Mouse (Mus musculus): ENCODE data around the gene Tgtp1.
"Not testable (repeated sequence)": the region's sequence is repeated elsewhere in the genome, so short reads cannot be mapped to it uniquely, and the experiment has no call there.

Tgtp1 gene

GRCm38 (mm10) chr11:48994018-48994417 lies at the start of gene Tgtp1:
TSS of gene Tgtp1 (minus strand) at chr11:48994172.
- DNase-seq (ENCODE audit: low read depth): not testable (repeated sequence)

- not testable (repeated sequence) for DNase-seq (ENCODE audit: low read depth)
These were observed 18.1 kb upstream of the Tgtp1 start for GRCm38 (mm10) chr11:49012074-49012473.

DNA sequence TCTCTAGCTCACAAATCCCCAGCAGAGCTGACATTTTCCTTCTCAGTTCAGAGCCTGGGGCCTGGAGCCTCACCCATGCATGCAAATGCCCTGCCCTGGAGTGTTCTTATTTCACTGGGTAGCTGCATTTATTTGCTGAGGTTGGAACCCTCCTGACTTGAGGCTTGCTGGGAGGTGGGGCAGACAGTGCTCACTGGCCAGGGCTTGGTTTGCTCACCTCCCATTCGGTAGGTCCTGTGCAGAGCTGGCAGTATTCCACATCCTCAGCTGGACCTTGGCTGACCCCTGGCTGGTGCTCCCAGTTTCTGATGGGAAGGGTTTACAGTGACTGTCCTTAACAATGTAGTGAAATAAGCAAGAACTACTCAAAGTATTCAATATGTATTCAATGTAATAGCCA lies 12.8 kb upstream of the Tgtp1 start:
- DNase-seq (ENCODE audit: low read depth): not testable (repeated sequence)

DNA sequence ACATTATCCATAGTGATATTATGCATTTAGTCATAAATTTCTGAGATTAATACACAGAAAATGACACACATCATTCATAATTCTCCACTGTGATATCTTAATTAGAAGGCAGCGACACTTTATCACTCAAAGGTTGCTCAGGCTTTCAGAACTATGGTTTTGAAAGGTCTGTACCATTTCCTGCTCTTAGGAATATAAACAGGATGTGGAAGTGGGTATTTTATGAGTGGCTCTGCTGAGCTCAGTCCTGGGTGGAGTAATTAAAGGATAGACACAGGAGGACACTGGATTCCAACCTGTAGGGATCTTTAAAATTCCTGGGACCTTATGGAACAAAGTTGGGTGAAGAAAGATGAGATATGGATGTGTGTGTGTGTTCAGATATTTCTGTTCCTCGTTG lies 12.3 kb upstream of the Tgtp1 start:
- not testable (repeated sequence) for DNase-seq (ENCODE audit: low read depth)

DNA sequence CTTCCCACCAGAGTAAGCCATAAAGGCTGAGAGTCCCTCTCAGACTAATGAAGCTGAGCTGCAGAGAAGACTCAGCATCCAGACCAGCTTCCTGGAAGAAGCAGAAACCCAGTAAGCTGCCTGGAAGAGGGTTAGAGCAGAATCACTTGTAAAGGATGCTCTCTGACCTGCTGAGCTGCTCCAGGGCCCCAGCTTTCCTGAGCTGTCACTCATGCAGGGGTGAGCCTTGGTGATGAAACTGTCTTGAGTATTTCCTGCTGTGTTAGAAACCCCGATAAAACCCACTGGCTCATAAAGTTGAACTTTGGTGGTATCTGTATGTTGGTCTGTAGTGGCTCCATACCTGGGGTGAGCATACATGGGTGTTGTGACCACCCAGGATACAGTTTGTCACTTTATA lies 6.4 kb upstream of the Tgtp1 start:
- DNase-seq (ENCODE audit: low read depth): not testable (repeated sequence)

- not testable (repeated sequence) for DNase-seq (ENCODE audit: low read depth)
These were observed 676 bp downstream of the Tgtp1 start for GRCm38 (mm10) chr11:48993296-48993695.

DNA sequence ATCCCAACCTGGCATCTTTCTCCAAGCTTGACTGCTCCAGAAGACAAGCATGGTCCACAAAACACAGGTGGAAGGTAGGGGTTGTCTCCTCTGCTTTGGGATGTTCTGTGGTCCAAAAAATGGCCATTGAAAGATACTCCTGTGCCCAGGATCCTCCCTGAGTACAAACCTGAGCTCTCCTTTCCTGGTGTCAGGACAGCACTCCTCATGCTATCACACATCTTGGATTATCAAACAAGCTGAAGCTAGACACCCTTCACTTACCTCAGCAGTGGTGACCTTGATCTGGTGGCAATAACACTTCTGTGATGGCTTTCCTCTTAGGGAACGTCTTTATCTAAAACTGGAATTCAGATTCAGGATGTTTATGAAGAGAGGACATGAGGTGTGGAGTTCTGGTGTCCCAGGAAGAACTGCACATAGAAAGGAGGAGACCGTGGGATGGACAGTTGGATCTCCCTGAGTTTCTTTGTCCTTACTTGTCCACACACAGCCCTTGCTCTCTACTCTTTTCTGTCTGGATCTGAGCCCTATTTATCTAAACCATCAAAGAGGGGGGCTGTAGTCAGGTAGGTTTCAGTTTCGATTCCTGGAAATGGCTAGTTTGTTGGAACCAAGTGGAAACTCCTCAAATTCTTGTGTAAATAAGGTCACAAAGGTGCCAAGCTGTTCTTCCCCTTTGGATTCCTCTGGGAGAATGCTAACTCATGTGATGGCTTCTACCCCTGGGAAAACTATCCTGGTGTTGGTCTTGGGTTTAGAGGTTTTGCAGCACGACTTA lies 2.0 kb downstream of the Tgtp1 start, which contains the start of gene Gm12185:
Gm12185 (minus strand) TSS at position 487 of the 781 bp plus-strand sequence.
- not testable (repeated sequence) for DNase-seq (ENCODE audit: low read depth)

DNA sequence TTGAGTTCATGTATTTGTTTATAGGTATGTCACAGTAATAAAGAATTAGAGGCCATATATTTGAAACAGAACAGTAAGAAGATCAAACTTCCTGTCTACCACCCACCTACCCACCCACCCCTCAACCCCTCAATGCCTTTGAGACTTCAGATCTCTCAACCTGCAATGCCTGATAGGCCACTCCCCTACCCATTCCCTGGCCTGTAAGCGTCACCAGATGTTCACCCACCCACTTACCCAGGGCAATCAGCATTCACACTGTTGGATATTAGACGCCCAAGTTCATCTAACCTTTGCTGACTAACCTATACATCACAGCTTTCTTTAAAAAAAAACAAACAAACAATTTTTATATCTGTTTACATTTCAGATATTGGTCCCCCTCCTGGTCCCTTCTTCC lies 4.0 kb downstream of the Tgtp1 start:
- DNase-seq (ENCODE audit: low read depth): not testable (repeated sequence)

GRCm38 (mm10) chr11:48988219-48988618 lies 5.8 kb downstream of the Tgtp1 start:
- not testable (repeated sequence) for DNase-seq (ENCODE audit: low read depth)

- DNase-seq (ENCODE audit: low read depth): not testable (repeated sequence)
These were observed 11.1 kb downstream of the Tgtp1 start for GRCm38 (mm10) chr11:48982848-48983247.

GRCm38 (mm10) chr11:48980052-48980451 lies 13.9 kb downstream of the Tgtp1 start:
- DNase-seq (ENCODE audit: low read depth): not testable (repeated sequence)

GRCm38 (mm10) chr11:48979251-48979650 lies 14.7 kb downstream of the Tgtp1 start, which contains the start of gene 9930111J21Rik1:
TSS of gene 9930111J21Rik1 (minus strand) at chr11:48979398.
- DNase-seq (ENCODE audit: low read depth): not testable (repeated sequence)

DNA sequence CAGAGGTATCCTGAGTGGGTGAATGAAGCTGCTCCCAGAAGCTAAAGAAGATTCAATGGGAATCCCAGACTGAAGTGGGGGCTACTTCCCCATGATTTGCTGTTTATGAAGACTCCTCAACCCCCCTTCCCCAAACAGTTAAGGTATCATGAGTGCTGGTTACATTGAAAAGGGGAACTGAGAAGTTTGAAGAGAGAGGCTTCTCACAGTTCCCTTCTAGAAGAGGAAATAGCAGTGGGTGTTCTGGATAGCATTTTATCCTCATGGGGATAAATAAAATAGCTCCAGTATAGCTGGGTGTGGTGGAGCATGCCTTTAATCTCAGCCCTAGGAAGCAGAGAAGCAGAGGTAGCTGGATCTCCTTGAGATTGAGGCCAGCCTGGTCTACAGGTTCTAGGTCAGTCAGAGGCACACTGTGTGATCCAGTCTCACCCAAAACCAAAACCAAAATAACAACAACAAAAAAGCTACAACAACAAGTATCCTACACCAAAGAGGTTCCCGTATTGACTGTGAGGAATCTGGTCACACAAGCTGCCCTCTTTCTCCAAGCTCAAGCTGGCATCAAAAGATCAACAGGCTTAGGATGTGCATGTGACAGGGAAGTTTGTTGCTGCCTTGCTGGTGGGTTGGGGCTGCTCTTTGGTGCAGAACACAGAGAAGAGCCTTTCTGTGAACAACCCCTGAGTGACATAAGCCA lies 15.6 kb downstream of the Tgtp1 start, which contains the start of gene Olfr56:
Olfr56 (plus strand) TSS at position 650 of the 700 bp plus-strand sequence.
- DNase-seq (ENCODE audit: low read depth): not testable (repeated sequence)

DNA sequence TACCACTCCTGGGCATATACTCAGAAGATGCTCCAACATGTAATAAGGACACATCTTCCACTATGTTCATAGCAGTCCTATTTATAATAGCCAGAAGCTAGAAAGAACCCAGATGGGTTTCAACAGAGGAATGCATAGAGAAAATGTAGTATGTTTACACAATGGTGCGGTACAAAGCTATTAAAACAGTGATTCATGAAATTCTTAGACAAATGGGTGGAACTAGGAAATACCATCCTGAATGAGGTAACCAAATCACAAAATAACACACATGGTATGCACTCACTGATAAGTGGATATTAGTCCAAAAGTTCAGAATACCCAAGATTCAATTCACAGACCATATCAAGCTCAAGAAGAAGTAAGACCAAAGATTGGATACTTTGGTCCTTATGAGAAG lies 19.3 kb downstream of the Tgtp1 start:
- DNase-seq (ENCODE audit: low read depth): not testable (repeated sequence)

DNA sequence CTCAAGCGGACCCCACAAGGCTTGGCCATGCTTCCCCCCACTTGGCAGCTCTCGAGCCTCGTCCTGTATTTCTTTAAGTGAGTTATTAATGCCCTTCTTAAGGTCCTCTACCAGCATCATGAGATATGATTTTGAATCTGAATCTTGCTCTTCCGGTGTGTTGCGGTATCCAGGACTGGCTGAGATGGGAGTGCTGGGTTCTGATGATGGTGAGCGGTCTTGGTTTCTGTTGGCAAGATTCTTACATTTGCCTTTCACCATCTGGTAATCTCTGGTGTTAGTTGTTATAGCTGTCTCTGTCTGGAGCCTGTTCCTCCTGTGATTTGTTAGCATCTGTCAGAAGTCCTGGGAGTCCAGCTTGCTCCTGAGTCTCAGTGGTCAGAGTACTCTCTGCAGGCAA lies 47.9 kb downstream of the Tgtp1 start, which contains the start of gene Psme2b:
Psme2b (minus strand) TSS at position 101 of the 400 bp plus-strand sequence.
- DNase-seq (ENCODE audit: low read depth): not testable (repeated sequence)

DNA sequence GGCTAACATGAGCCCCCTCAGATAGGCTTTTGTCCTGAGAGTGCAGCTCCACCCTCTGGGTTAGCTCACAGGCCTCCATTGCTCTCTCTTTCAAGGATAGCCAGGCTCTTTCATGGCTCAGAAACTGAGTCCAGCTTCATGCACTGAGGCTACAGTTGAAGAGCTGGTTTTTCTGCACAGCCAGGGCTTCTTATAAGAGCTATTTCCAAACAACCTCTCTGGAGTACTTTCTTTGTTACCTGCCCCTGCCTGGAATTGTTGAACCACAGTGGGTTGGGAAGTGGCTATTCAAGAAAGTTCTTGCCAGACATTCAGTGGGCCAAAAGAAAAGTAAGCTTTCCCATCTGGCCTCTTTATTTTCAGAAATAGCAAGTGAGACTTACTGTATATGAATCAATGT lies 54.7 kb downstream of the Tgtp1 start:
- not testable (repeated sequence) for DNase-seq (ENCODE audit: low read depth)
